Mouse (Mus musculus): ENCODE data around the gene Pot1b.

The Pot1b gene

DNA sequence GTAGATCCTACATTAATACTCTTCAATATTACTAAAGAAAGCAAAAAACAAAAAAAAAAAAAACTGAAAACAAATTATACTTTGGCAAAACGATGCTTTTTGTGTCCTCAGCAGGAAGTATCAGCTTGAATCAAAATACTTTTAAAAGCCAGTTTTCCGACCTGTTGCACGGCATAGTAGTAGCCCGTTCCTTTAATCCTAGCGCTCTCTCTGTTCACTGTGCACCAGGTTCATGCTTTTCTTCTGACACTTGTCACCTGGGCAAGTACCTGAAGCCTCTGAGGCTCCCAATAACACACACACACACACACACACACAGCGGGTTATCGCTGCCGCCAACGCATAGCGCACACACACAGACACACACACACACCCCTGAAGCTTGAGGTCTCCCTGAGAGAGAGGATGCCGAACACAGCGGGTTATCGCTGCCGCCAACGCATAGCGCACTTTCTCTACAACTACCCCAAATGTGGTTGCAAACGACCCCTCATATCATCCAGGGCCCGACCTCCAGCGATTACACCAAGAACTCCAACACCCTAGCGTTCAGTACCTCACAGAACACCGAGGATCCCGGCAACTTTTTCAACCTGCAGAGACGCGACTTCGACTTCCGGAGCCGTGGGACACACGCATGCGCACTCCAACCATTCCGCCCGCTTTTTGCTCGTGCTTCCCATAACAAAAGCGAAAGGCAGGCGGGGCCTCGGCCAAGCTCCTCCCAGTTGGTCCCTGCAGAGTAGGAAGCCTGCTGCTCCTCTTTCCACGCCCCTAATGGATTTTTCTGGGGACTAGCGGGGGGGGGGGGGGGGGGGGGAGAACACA is at the start of gene Pot1b:
Pot1b (minus strand) TSS at position 645 of the 828 bp plus-strand sequence.
- DNase-seq (ENCODE audit: low spot score in 2 of 2) = peak; percentile 94 to 96

DNA sequence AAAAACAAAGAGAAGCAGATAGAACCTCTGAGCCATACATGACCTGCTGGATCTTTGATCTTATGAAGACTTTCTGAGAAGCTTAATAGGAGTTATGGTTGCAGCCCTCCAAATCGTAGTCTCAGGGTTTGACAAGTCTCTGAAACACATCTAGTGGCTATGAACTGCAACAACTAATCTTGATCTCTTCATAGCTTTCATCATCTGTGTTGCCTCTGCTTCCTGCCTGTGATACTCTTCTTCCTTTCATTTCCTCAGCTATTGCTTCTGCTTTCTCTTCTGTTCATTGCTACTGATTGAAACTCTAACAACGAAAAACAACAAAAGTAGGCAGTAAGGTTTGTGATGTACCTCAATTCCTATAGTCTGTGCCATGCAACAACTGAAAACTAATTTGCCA is 38.7 kb upstream of the Pot1b start:
- no peak for DNase-seq (ENCODE audit: low spot score in 2 of 2)

DNA sequence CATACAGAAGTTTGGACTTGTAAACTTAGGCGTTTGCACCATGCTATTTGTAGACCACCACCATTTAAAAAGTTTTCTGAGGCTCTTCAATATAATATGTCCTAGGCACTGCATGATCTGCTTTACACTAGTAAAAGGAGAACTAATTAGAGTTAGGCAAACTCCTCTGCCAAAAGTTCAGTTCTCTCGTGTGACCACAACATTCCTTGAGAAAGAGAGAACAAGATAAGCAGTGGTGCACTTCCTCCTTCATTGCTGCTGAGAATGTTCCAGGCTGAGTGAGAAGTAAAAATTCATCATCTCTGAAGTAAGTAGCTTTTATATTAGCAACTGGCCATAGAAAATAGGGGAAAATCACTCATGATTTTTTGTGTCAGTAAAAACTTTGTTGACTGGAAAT is 37.4 kb upstream of the Pot1b start, which contains the start of gene Adgre4:
Adgre4 (plus strand) TSS at position 199 of the 400 bp plus-strand sequence.
- no peak for DNase-seq (ENCODE audit: low spot score in 2 of 2)

DNA sequence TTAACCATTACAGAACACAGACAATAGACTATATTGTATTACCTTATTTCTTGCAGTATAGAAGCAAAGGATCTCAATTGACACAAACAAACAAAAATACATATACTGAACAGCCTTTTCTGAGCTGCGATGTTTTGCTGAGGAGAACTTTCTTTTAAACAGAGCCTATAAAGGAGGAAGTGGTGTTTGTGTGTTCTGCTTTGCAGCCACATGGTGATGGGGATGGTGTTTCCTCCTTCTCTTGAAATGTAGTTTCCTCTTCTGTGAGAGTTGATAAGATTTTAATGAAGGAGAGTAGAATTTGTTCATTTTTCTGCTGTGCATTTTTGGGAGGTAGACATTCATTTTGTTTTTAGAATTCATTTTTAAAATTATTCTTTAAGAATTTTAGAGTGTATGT is 24.2 kb upstream of the Pot1b start:
- no peak for DNase-seq (ENCODE audit: low spot score in 2 of 2)

DNA sequence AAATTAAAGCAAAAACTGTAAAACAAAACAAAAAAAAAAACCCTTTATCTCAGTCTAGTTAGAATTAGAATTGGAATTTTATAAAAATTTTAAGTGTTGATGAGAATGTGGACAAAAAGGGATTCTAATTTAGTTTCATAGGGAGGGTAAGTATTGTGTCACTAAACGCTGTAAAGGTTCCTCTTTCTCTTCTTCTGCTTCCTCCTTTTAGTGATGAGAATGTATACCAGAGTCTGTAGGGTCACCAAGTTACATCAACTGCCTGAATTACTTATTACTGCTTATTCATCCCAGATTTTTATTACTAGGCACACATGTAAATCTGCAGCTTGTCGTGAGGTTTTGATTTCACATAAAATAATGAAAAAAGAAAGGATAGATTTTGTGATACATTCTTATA is 13.8 kb upstream of the Pot1b start:
- DNase-seq (ENCODE audit: low spot score in 2 of 2) = no peak

DNA sequence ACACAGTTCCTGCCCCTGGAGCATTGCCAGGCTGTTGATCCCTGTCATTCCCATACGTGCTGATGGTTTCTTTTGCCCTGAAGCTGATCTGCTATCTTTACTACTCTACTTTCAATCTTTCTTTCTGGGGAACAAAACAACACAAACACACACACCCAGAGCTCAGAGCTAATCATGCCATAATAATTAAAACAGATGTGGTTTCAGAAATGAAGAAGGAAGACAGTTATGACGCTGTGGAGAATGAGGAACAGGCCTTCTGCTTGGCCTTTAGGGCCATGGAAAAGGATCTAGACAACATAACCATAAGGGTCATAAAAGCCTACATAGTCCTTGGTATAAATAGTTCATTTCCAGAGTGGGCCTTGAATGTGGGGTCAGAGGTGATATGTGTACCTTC is 9.8 kb upstream of the Pot1b start:
- no peak for DNase-seq (ENCODE audit: low spot score in 2 of 2)

DNA sequence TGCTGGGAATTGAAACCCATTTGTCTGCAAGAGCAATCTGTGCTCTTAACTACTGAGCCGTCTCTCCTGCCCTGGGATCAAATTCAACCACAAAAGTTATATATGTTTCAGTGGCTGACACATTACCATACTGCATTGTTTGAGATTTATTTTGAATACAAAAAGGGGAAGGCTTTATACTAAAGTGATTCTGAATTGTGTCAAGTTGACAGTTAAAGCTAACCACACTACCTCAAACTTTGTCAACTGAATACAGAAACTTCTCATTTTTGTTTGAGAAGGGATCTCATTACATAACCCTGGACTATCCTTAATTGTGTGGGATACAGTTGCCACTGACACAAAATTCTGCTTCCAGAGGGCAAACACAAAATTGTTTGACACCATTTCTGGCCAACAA is 8.8 kb upstream of the Pot1b start:
- no peak for DNase-seq (ENCODE audit: low spot score in 2 of 2)

DNA sequence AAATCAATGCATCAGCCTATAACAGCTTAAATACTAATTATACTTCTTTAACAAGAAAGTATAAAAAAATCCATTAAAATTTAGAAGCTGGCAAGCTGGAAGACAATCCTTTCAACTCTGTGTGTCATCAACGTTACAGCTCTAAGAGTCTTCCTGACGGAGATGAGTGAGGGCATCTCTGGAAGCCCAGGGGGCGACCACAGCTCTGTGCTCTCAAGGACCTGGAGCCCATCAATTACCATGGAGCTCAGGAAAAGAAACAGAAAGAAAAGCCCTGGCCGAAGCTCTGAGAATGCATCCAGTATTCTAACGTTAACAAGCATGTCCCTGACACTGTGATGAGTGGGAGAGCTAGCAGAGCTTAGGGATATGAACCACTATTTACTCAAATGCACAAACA is 9.6 kb downstream of the Pot1b start:
- DNase-seq (ENCODE audit: low spot score in 2 of 2) = no peak

DNA sequence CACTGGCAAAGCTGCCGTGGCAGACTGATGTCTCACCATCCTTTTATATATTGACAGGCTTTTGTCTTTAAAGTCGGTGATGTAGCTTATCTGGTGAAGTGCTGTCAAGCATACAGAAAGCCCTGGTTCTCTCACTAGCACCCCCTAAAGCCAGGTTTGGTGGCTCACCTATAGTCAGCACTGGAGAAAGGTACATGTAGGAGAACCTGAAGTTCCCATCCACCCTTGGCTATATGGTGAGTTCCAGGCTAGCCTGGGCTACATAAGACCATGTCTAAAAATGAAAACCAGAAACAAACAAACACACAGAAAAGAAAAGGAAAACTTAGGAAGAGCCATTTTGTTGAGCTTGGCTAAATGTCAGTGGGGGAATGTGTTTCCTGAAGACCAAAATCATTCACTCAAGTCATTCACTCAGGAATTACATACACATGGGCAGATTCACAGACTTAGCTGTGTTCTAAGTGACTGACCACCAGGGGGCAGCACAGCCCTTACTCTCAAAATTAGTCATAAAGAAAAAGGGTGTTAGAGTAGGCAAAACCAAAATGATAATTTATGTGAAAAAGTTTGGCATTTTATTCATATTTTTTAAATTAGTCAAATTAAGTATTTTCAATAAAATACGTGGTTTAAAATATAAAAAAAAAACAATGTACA is 10.1 kb downstream of the Pot1b start:
- DNase-seq (ENCODE audit: low spot score in 2 of 2) = peak; percentile 45 to 55

DNA sequence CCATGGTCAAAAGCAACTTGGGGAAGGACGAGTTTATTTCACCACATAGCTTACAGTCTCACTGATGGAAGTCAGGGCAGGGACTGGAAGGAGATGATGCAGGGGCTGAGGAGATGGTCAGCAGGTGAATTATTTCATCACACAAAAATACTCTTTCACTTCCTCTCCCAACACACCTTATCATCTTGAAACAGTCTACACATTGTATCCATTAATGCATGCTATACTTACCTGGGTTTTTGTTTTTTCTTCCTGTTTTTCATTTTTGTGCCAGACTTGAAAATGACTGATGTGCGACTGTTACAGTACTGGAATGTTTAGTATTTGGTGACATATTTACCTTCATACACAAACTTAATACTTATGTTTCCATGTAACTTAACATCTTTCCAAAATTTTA is 13.0 kb downstream of the Pot1b start:
- DNase-seq (ENCODE audit: low spot score in 2 of 2) = no peak

DNA sequence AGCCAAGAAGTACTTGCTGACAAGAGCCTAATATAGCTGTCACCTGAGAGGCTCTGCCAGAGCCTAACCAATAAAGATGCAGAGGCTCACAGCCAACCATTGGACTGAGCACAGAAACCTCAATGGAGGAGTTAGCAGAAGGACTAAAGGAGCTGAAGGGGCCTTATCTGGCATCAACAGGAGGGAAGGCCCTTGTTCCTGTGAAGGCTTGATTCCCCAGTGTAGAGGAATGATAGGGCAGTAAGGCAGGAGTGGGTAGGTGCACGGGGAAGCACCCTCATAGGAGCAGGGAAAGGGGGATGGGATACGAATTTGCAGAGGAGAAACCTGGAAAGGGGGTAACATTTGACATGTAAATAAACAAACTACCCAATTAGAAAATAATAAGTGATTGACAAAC is 51.3 kb downstream of the Pot1b start:
- DNase-seq (ENCODE audit: low spot score in 2 of 2) = no peak

DNA sequence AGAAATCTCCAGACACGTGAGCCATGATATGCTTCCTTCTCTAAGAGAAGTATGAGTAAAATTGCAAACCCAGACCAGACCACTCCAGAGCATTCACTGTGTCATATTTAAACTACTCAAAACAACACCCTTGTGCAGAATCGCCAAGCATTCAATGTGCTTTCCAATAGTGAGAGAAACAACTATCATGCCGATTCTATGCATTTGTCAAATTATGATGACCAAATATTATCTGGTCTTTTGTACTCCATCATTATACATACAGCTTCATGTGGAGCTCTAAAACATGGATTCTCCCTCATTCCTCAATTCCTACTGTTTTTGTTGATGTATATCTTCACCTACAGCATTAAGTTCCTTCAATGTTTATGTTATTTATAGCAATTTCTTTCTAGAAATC is 87.3 kb downstream of the Pot1b start, which contains the start of gene Vmn2r118:
Vmn2r118 (minus strand) TSS at position 101 of the 400 bp plus-strand sequence.
- no peak for DNase-seq (ENCODE audit: low spot score in 2 of 2)
